Mouse (Mus musculus): Measurements from ENCODE around the gene Lrit3. TPM values are rescaled to one million over a fixed set of nuclear protein-coding genes. Genes with fewer than 3 reads are reported as not detected.

Lrit3 gene
- total and polyA plus RNA-seq, 3 experiments: not detected

DNA sequence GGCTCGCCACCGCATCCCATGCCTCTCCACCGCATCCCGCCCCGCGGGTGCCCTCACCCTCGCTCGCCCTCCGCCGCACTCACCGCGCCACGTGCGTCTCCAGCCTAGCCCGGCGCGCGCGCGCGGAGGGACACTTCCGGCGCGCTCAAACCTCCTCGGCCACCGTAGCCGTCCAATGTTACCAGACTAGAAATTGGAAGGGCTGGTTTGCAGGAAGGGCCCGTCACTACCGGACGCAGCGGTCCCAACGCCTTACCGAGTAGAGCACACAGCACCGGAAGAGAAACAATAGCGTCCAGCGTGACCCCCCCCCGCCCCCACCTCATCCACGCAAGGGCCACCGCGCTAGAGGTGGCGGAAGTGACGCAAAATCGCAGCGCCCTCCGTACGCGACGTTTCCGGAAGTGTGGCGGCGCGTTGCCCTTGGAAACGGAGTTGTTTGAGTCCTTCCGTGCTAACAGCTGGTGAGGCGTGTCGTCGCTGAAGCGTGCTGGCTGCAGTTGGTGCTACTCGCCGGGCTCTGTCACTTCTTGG, 27.3 kb upstream of the Lrit3 start, which contains the start of gene Gar1:
TSS of gene Gar1 (minus strand) at position 362 of the 534 bp plus-strand sequence.
- H3K4me3 ChIP-seq (replicated peaks in 1 of 3; ENCODE audit: low read depth in 2 of 3, low read length in 2 of 3, poor library complexity in 1 of 3): peak within 1 kb of the TSS; percentile 80 to 99 (median 91)
- H3K27ac ChIP-seq (ENCODE audit: insufficient read depth, low read depth): peak within 1 kb of the TSS; percentile 78
- H3K9ac ChIP-seq (ENCODE audit: insufficient read depth, low read depth): peak within 1 kb of the TSS; percentile 80
- peak within 1 kb of the TSS; percentile 96 for H3K4me2 ChIP-seq (ENCODE audit: insufficient read depth, low read depth, poor library complexity, severe bottlenecking)
- in situ Hi-C loops (cut with MboI; ENCODE audit: low pct_ligation_motif_present, low pct_unique_long_range_greater_than_20kb, low sequenced_read_pairs) (no loop called here), dilution Hi-C loops (cut with MboI; ENCODE audit: extremely low pct_ligation_motif_present, extremely low pct_unique_long_range_greater_than_20kb, low sequenced_read_pairs) (no loop called here)
- H3K36me3 ChIP-seq (replicated peaks in 1 of 2; ENCODE audit: control insufficient read depth in 1 of 2, insufficient read depth in 1 of 2, low read length in 1 of 2): peaks cover 17 to 35% of the 10 kb centered on the region in 2 experiments
- H3K9me3 ChIP-seq (replicated peaks; ENCODE audit: low read length): no peaks in the 10 kb centered on the region
- peak; percentile 98 for DNase-seq (ENCODE audit: extremely low read depth)
- peaks cover 3% of the 10 kb centered on the region for H3K27me3 ChIP-seq (replicated peaks)
- peaks cover 38% of the 10 kb centered on the region for H3K79me2 ChIP-seq (replicated peaks; ENCODE audit: control insufficient read depth, extremely low read depth, insufficient read depth, poor library complexity, severe bottlenecking)
- TF ChIP-seq KAT2A (IDR thresholded peaks at IDR 0.05; ENCODE audit: insufficient replicate concordance, low read length) (peak; percentile 89; the same call in 1 of the 2 replicates), E2F4 (IDR thresholded peaks at IDR 0.05; ENCODE audit: insufficient replicate concordance, low read depth, low read length) (no peak), POLR2A (IDR thresholded peaks at IDR 0.05; ENCODE audit: low read depth, low read length) (peak; percentile 79), ZNF384 (IDR thresholded peaks at IDR 0.05; ENCODE audit: low read depth, low read length) (no peak), NELFE (IDR thresholded peaks at IDR 0.05; ENCODE audit: low read depth, low read length) (peak; percentile 69), MAX (IDR thresholded peaks at IDR 0.05; ENCODE audit: low read length) (peak; percentile 96; the same call in 1 of the 2 replicates), CTCF (conservative IDR thresholded peaks at IDR 0.05 in 1 of 2, IDR thresholded peaks at IDR 0.05 in 1 of 2; ENCODE audit: low read depth in 2 of 2, low read length in 2 of 2) (no peak), MAFK (IDR thresholded peaks at IDR 0.05; ENCODE audit: insufficient replicate concordance, low read length) (no peak), MEF2A (IDR thresholded peaks at IDR 0.05; ENCODE audit: borderline replicate concordance, low read depth, low read length) (peak; percentile 74; the same call in 1 of the 2 replicates), HCFC1 (IDR thresholded peaks at IDR 0.05; ENCODE audit: low read depth, low read length) (peak; percentile 92), RAD21 (IDR thresholded peaks at IDR 0.05; ENCODE audit: low read depth, low read length) (no peak), EP300 (IDR thresholded peaks at IDR 0.05; ENCODE audit: low read length) (no peak), BHLHE40 (IDR thresholded peaks at IDR 0.05; ENCODE audit: low read depth, low read length) (peak; percentile 74), GABPA (IDR thresholded peaks at IDR 0.05; ENCODE audit: insufficient replicate concordance, low read depth, low read length) (peak; percentile 26; the same call in 1 of the 2 replicates), SIN3A (IDR thresholded peaks at IDR 0.05; ENCODE audit: low read length) (peak; percentile 100), USF2 (conservative IDR thresholded peaks at IDR 0.05; ENCODE audit: low read depth, low read length) (no peak), MYC (IDR thresholded peaks at IDR 0.05; ENCODE audit: low read depth, low read length) (peak; percentile 97), ETS1 (conservative IDR thresholded peaks at IDR 0.05; ENCODE audit: low read depth, low read length) (peak; percentile 67), MAZ (IDR thresholded peaks at IDR 0.05; ENCODE audit: low read depth, low read length) (no peak), USF1 (IDR thresholded peaks at IDR 0.05; ENCODE audit: low read depth, low read length) (peak; percentile 18; the same call in 1 of the 2 replicates), POLR2AphosphoS2 (IDR thresholded peaks at IDR 0.05; ENCODE audit: low read depth, low read length) (peak; percentile 58; the same call in 1 of the 2 replicates), UBTF (IDR thresholded peaks at IDR 0.05; ENCODE audit: low read depth, low read length) (no peak), CHD1 (IDR thresholded peaks at IDR 0.05; ENCODE audit: low read depth, low read length) (no peak), TBP (conservative IDR thresholded peaks at IDR 0.05; ENCODE audit: low read depth, low read length) (no peak), ZMIZ1 (IDR thresholded peaks at IDR 0.05; ENCODE audit: low read depth, low read length) (no peak), CHD2 (IDR thresholded peaks at IDR 0.05; ENCODE audit: low read length) (peak; percentile 87; the same call in 1 of the 2 replicates), ZKSCAN1 (IDR thresholded peaks at IDR 0.05; ENCODE audit: borderline replicate concordance, low read depth, low read length) (no peak), TCF12 (IDR thresholded peaks at IDR 0.05; ENCODE audit: low read depth, low read length) (peak; percentile 71), RCOR1 (conservative IDR thresholded peaks at IDR 0.05; ENCODE audit: low read depth, low read length) (no peak), ELF1 (IDR thresholded peaks at IDR 0.05; ENCODE audit: low read depth, low read length) (peak; percentile 96), JUND (conservative IDR thresholded peaks at IDR 0.05; ENCODE audit: low read depth, low read length) (no peak), MXI1 (IDR thresholded peaks at IDR 0.05; ENCODE audit: low read depth, low read length) (peak; percentile 100), JUN (IDR thresholded peaks at IDR 0.05; ENCODE audit: insufficient read depth, low read depth, low read length) (no peak), NRF1 (IDR thresholded peaks at IDR 0.05; ENCODE audit: low read depth, low read length) (peak; percentile 76)
- H3K4me1 ChIP-seq (ENCODE audit: control insufficient read depth in 1 of 2, insufficient read depth in 2 of 2): peaks cover 14 to 37% of the 10 kb centered on the region in 2 experiments
